Mouse (Mus musculus) G1E (cell line): Measurements from ENCODE around the gene Paqr4.

ENCODE experiments used
- CTCF ChIP-seq: IDR thresholded peaks from 2 replicates; pipeline ENCODE4 v1.5.1; 2012; ENCODE audit warnings: low read depth, low read length, inconsistent platforms, mixed read lengths
- GATA1 ChIP-seq: IDR thresholded peaks from 2 replicates; pipeline ENCODE4 v1.6.1; 2012; ENCODE audit warnings: borderline replicate concordance, low read length, inconsistent platforms, mixed read lengths
- TAL1 ChIP-seq: conservative IDR thresholded peaks from 2 replicates; pipeline ENCODE4 v1.6.1; 2012; ENCODE audit warnings: low read depth, low read length, inconsistent platforms, mixed read lengths

GRCm38 (mm10) chr17:23725999-23726757, 14.5 kb downstream of the Paqr4 start, which contains the start of gene Pkmyt1:
- TF ChIP-seq CTCF (no peak), GATA1 (no peak), TAL1 (no peak)
